Mouse (Mus musculus) adrenal gland, adult 2 months (tissue): ENCODE results near the gene Tspyl3. TPM values are rescaled to one million over a fixed set of nuclear protein-coding genes. Genes with fewer than 3 reads are reported as not detected.

Source experiments
- DNase-seq: peaks from one replicate; pipeline ENCODE4 v3.0.0; 2021
- polyA plus RNA-seq: library from polyadenylated mRNA; depleted of rRNA; stranded (reverse); fragments of >200 nt; gene quantifications from 2 replicates; pipeline ENCODE4 v1.2.3, GENCODE M21; 2012; rRNA removed
- total RNA-seq, 2 experiments: library from RNA; stranded (reverse); gene quantifications; 2 replicates each; pipeline ENCODE4 v1.2.3; 2021

Tspyl3 gene
- total and polyA plus RNA-seq, 3 experiments, result 1.9 to 3.9 (median 3.6) TPM

DNA sequence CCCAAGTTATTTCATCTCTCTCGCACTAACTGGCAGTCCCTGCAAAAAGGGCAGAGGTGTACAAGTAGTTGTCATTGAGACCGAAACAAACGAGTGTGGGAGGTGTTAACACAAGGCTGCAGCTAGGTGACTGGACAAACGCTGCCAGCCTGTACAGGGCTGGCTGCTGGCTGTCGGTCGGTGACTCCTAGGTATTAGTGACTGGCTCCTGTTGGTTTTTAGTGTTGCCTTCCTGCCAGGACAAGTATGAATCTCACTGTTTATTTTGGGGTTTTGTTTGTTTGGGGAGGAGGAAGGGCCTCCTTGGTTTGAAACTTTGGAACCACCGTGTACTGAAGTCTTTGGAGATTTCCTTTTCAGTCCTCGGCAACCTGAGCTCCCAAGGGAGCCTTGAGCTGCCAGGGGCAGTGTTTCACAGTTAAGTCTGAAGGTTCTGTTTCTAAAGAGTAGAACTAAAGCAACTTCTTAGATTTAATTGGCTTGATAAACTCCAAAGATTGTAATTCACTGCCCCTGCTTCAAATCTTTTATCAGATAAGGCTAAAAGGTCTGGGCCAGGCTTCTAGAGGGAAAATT lies 49.2 kb downstream of the Tspyl3 start:
- DNase-seq, result peak; percentile 32

Other genes with a start within 250 kb of the Tspyl3 start
- 100 to 1,000 TPM; 146 to 245 TPM for gene Pdrg1, start 210.0 kb downstream of the Tspyl3 start, total RNA-seq
- 53.5 and 58.0 TPM in 2 replicates for gene Pdrg1, start 210.0 kb downstream of the Tspyl3 start, polyA plus RNA-seq
- 1 to 10 TPM in 1 of 2 experiments, under 1 TPM in 1; 0.49 to 1.0 TPM for gene Xkr7, start 193.6 kb downstream of the Tspyl3 start, total RNA-seq
- 1.0 and 1.6 TPM in 2 replicates for gene Xkr7, start 193.6 kb downstream of the Tspyl3 start, polyA plus RNA-seq
- gene Ccm2l, start 159.5 kb downstream of the Tspyl3 start, total RNA-seq, result 10 to 100 TPM; 12.7 to 15.3 TPM
- 37.1 and 49.1 TPM in 2 replicates for gene Ccm2l, start 159.5 kb downstream of the Tspyl3 start, polyA plus RNA-seq
- 1 to 10 TPM; 3.1 to 4.6 TPM for gene Hck, start 117.0 kb downstream of the Tspyl3 start, total RNA-seq
- 4.2 and 4.7 TPM in 2 replicates for gene Hck, start 117.0 kb downstream of the Tspyl3 start, polyA plus RNA-seq
- gene Tm9sf4, start 64.1 kb downstream of the Tspyl3 start, total RNA-seq, result 100 to 1,000 TPM; 104 to 121 TPM
- gene Tm9sf4, start 64.1 kb downstream of the Tspyl3 start, polyA plus RNA-seq, result 40.8 and 66.2 TPM in 2 replicates
- 1 to 10 TPM; 8.2 to 9.3 TPM for gene Plagl2, start 16.0 kb upstream of the Tspyl3 start, total RNA-seq
- gene Plagl2, start 16.0 kb upstream of the Tspyl3 start, polyA plus RNA-seq, result 3.7 and 5.2 TPM in 2 replicates
- gene Pofut1, start 16.1 kb upstream of the Tspyl3 start, total RNA-seq, result 10 to 100 TPM; 47.6 to 57.0 TPM
- gene Pofut1, start 16.1 kb upstream of the Tspyl3 start, polyA plus RNA-seq, result 43.5 and 46.5 TPM in 2 replicates
- gene Kif3b, start 66.0 kb upstream of the Tspyl3 start, total RNA-seq, result 10 to 100 TPM; 26.3 to 29.5 TPM
- gene Kif3b, start 66.0 kb upstream of the Tspyl3 start, polyA plus RNA-seq, result 3.7 and 4.3 TPM in 2 replicates
- gene Asxl1, start 120.4 kb upstream of the Tspyl3 start, total RNA-seq, result 10 to 100 TPM; 20.5 to 24.7 TPM
- 7.3 and 7.5 TPM in 2 replicates for gene Asxl1, start 120.4 kb upstream of the Tspyl3 start, polyA plus RNA-seq